Mouse (Mus musculus) left cerebral cortex, postnatal 4 days (tissue): ENCODE data around the gene Cd2bp2. TPM values are rescaled to one million over a fixed set of nuclear protein-coding genes. Genes with fewer than 3 reads are reported as not detected.

Source experiments
- DNase-seq: peaks from one replicate; pipeline ENCODE4 v3.0.0-alpha.2; 2022
- intact Hi-C: fragments of 180-260 bp; cut with DNase I; formaldehyde crosslinking; loops from one replicate; pipeline ENCODE4 v1.15.1; 2025
- total RNA-seq, 2 experiments: library from RNA; stranded (reverse); gene quantifications; 2 replicates each; pipeline ENCODE4 v1.2.3; 2021

Cd2bp2 gene
- total RNA-seq, 2 experiments from 2014 or later, result 65.8 to 78.8 TPM

GRCm38 (mm10) chr7:127217901-127218642, 22.2 kb upstream of the Cd2bp2 start:
- DNase-seq, result no peak
- intact Hi-C loops, result no loop called here

- intact Hi-C loops, result no loop called here
- DNase-seq, result no peak
Measured at GRCm38 (mm10) chr7:127217475-127217874, 21.6 kb upstream of the Cd2bp2 start.

- intact Hi-C loops, result no loop called here
- DNase-seq, result no peak
Measured at GRCm38 (mm10) chr7:127216307-127216706, 20.5 kb upstream of the Cd2bp2 start.

GRCm38 (mm10) chr7:127214981-127215871, 19.4 kb upstream of the Cd2bp2 start:
- intact Hi-C loops, result no loop called here
- DNase-seq, result peak; percentile 45

GRCm38 (mm10) chr7:127214521-127214920, 18.7 kb upstream of the Cd2bp2 start:
- intact Hi-C loops, result no loop called here
- DNase-seq, result no peak

GRCm38 (mm10) chr7:127213930-127214329, 18.1 kb upstream of the Cd2bp2 start:
- DNase-seq, result no peak
- intact Hi-C loops, result no loop called here

GRCm38 (mm10) chr7:127213485-127213884, 17.6 kb upstream of the Cd2bp2 start:
- intact Hi-C loops, result no loop called here
- DNase-seq, result no peak

GRCm38 (mm10) chr7:127212432-127213250, 16.8 kb upstream of the Cd2bp2 start:
- no peak for DNase-seq
- intact Hi-C loops, result no loop called here

GRCm38 (mm10) chr7:127211014-127211745, 15.3 kb upstream of the Cd2bp2 start:
- no peak for DNase-seq
- intact Hi-C loops, result no loop called here

GRCm38 (mm10) chr7:127210266-127210665, 14.4 kb upstream of the Cd2bp2 start:
- intact Hi-C loops, result no loop called here
- DNase-seq, result no peak

GRCm38 (mm10) chr7:127209851-127210250, 14.0 kb upstream of the Cd2bp2 start:
- no peak for DNase-seq
- intact Hi-C loops, result no loop called here

GRCm38 (mm10) chr7:127208553-127209438, 12.9 kb upstream of the Cd2bp2 start, which contains the start of gene Mylpf:
TSS of gene Mylpf (plus strand) at chr7:127208890.
- intact Hi-C loops, result no loop called here
- DNase-seq, result peak; percentile 97

GRCm38 (mm10) chr7:127208295-127208552, 12.4 kb upstream of the Cd2bp2 start, which contains the start of gene Tbc1d10b:
TSS of gene Tbc1d10b (minus strand) at chr7:127208468.
- intact Hi-C loops, result no loop called here
- no peak for DNase-seq

GRCm38 (mm10) chr7:127207374-127208294, 11.8 kb upstream of the Cd2bp2 start:
- DNase-seq, result no peak
- intact Hi-C loops, result no loop called here

- no peak for DNase-seq
- intact Hi-C loops, result no loop called here
Measured at GRCm38 (mm10) chr7:127206606-127207005, 10.8 kb upstream of the Cd2bp2 start.

GRCm38 (mm10) chr7:127196484-127196883, 634 bp upstream of the Cd2bp2 start:
- no peak for DNase-seq
- intact Hi-C loops, result no loop called here

- DNase-seq, result no peak
- intact Hi-C loops, result no loop called here
Measured at GRCm38 (mm10) chr7:127194633-127195029, 1.2 kb downstream of the Cd2bp2 start.

GRCm38 (mm10) chr7:127194011-127194632, 1.7 kb downstream of the Cd2bp2 start:
- intact Hi-C loops, result no loop called here
- DNase-seq, result no peak
